Mouse (Mus musculus): ENCODE data around the gene Dnase1l3.

Gene Dnase1l3

GRCm38 (mm10) chr14:7938809-7939784, 55.3 kb downstream of the Dnase1l3 start:
- DNase-seq (ENCODE audit: low read depth in 1 of 2, low spot score in 2 of 2), result no peak

GRCm38 (mm10) chr14:7937052-7937630, 57.2 kb downstream of the Dnase1l3 start:
- DNase-seq (ENCODE audit: low read depth in 1 of 2, low spot score in 2 of 2), result no peak

- no peak for DNase-seq (ENCODE audit: low read depth in 1 of 2, low spot score in 2 of 2)
Observed at GRCm38 (mm10) chr14:7934166-7934565, 60.2 kb downstream of the Dnase1l3 start.

- DNase-seq (ENCODE audit: low read depth in 1 of 2, low spot score in 2 of 2), result no peak
Observed at GRCm38 (mm10) chr14:7932151-7932550, 62.2 kb downstream of the Dnase1l3 start.

DNA sequence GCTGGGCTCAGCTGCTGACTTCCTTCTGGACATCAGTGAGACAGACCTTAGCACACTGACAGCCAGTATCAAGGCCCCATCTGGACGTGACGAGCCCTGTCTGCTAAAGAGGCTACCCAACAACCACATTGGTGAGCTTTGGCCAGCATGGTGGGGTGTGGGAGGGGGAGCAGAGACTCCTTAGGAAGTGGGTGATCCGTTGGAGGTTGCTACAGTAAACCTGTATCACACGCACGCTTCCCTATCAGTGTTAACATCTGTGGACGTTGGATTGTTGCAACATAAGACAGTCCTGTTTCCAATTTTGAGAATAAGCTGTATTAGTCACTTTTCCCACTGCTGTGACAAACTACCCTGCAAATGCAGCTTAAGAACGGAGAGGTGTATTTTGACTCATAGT, 65.3 kb downstream of the Dnase1l3 start:
- no peak for DNase-seq (ENCODE audit: low read depth in 1 of 2, low spot score in 2 of 2)

- no peak for DNase-seq (ENCODE audit: low read depth in 1 of 2, low spot score in 2 of 2)
Observed at GRCm38 (mm10) chr14:7928362-7928761, 66.0 kb downstream of the Dnase1l3 start.

DNA sequence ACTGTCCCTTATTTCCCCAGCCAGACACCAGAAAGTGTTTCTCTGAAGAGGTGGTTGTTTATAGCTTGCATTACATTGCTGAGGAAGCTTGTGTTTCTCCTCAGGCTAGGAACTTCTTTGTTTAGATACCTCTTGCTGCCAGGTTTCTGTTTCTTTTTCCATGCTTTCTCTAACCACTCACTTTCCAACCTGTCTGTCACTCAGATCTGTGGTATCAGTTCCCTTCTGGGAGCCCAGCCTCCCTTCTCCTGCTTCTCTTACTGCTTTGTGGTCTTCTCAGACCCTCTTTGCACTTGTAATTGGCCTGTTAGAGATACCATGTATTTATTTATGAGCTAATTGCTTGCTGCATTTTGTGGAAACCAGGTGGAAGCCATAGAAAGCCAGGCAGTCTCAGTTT, 70.7 kb downstream of the Dnase1l3 start:
- DNase-seq (ENCODE audit: low read depth in 1 of 2, low spot score in 2 of 2), result no peak

GRCm38 (mm10) chr14:7921459-7921858, 72.9 kb downstream of the Dnase1l3 start:
- DNase-seq (ENCODE audit: low read depth in 1 of 2, low spot score in 2 of 2), result no peak

GRCm38 (mm10) chr14:7919921-7920320, 74.5 kb downstream of the Dnase1l3 start:
- no peak for DNase-seq (ENCODE audit: low read depth in 1 of 2, low spot score in 2 of 2)

DNA sequence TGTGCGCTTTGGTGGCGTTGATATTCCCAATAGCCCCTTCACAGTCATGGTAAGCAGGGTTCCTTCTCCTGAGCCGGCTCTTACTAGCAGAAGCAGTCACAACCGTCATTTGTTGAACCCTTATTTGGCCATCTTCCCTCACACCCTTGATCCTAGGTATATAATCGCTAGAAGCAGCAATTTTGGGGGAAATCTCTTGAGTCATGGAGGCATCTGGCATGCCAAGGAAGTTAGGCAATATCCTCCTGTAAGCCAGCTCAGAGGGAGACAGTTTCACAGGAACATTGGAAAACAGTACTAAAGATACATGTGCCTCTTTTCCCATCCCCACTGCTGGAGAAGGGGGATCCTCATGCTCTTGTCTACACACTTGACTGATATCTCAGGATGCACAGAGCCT, 75.1 kb downstream of the Dnase1l3 start:
- DNase-seq (ENCODE audit: low read depth in 1 of 2, low spot score in 2 of 2), result no peak

DNA sequence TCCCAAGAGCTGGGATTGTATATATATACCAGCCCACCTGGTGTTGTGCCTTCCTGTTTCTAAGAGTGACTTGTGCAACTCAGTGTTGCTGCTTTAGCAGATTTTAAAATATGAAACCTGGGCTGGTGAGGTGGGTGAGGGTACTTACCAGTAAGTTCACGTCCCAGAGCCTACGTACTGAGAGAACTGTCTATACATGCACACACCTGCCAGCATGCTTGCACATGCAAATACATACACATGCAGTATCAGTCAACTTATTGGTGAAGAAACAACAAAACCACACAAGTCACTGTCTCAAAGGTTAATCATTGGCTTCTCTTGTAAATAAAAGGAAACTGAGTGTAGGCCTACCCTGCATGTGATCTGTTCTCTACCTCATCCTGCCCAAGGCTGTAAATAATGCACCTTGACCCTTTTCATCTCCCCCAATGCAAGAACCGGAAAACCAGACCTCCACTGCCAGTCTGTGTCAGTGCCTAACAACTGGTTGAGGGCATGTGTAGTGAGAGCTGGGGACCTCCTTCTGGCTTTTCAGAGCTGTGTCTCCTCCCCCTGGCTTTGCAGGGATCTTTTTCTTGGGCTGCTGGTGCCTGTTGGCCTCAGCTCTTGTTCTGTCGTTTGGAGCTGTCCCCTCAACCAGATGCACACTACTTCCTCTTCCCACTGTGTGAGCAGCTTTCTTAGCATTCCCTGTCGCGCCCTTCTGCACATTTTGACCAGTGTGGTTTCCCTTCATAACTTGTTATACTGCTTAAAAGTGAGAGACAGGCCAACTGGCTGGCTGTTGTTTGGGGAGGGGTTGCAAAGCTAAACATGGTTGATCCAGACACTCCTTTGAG, 76.0 kb downstream of the Dnase1l3 start:
- no peak for DNase-seq (ENCODE audit: low read depth in 1 of 2, low spot score in 2 of 2)
